Mouse (Mus musculus): ENCODE data around the gene Krtap28-10. TPM values are rescaled to one million over a fixed set of nuclear protein-coding genes. Genes with fewer than 3 reads are reported as not detected.
A peak's percentile ranks its signal among the peaks of the same experiment; 100 is the strongest.

Krtap28-10 gene
- not detected in 2 replicates for polyA plus RNA-seq (2012; rRNA removed)

- no peaks in the 10 kb centered on the region for H3K27me3 ChIP-seq (replicated peaks; ENCODE audit: control insufficient read depth, insufficient read depth, low read length)
- no peak for TF ChIP-seq POLR2A (IDR thresholded peaks at IDR 0.05; ENCODE audit: low read depth, low read length)
- no peak for TF ChIP-seq CTCF (conservative IDR thresholded peaks at IDR 0.05; ENCODE audit: insufficient read depth, insufficient read length, low read depth, low read length)
- H3K27ac ChIP-seq (ENCODE audit: insufficient read depth, low read depth, low read length), result no peak within 1 kb of the TSS
- H3K4me3 ChIP-seq (ENCODE audit: insufficient read depth, low read depth, low read length), result no peak within 1 kb of the TSS
- no peak for DNase-seq
- WGBS, result 89% methylated on average over 2 of the region's 2 CpGs
- H3K36me3 ChIP-seq (ENCODE audit: control insufficient read depth, insufficient read depth, low read length), result no peaks in the 10 kb centered on the region
- peaks cover 4% of the 10 kb centered on the region; the same call in 1 of the 2 replicates for H3K4me1 ChIP-seq (ENCODE audit: control insufficient read depth, insufficient read depth, low read length)
Measured at GRCm38 (mm10) chr1:83042380-83042779, at the start of gene Krtap28-10. Krtap28-10 (minus strand) TSS chr1:83042480.

GRCm38 (mm10) chr1:83091268-83091667, 49.0 kb upstream of the Krtap28-10 start:
- WGBS, result 73% methylated on average over 3 of the region's 3 CpGs
- H3K4me3 ChIP-seq (ENCODE audit: insufficient read depth, low read depth, low read length), result no peak overlapping the region

GRCm38 (mm10) chr1:83084790-83085189, 42.5 kb upstream of the Krtap28-10 start:
- 47% methylated on average over 2 of the region's 2 CpGs for WGBS
- Histone ChIP-seq H3K4me3 (ENCODE audit: insufficient read depth, low read depth, low read length) (no peak overlapping the region), H3K4me1 (ENCODE audit: control insufficient read depth, insufficient read depth, low read length) (peaks cover 5% of the 10 kb centered on the region; the same call in 1 of the 2 replicates), H3K27me3 (replicated peaks; ENCODE audit: control insufficient read depth, insufficient read depth, low read length) (no peaks in the 10 kb centered on the region), H3K27ac (ENCODE audit: insufficient read depth, low read depth, low read length) (no peak overlapping the region), H3K36me3 (ENCODE audit: control insufficient read depth, insufficient read depth, low read length) (no peaks in the 10 kb centered on the region)
- DNase-seq, result peak; percentile 15
- TF ChIP-seq CTCF (conservative IDR thresholded peaks at IDR 0.05; ENCODE audit: insufficient read depth, insufficient read length, low read depth, low read length) (no peak), POLR2A (IDR thresholded peaks at IDR 0.05; ENCODE audit: low read depth, low read length) (no peak)

More at GRCm38 (mm10) chr1:83091268-83091667, 49.0 kb upstream of the Krtap28-10 start:
- no peaks in the 10 kb centered on the region for H3K4me1 ChIP-seq (ENCODE audit: control insufficient read depth, insufficient read depth, low read length)
- H3K36me3 ChIP-seq (ENCODE audit: control insufficient read depth, insufficient read depth, low read length), result no peaks in the 10 kb centered on the region
- no peaks in the 10 kb centered on the region for H3K27me3 ChIP-seq (replicated peaks; ENCODE audit: control insufficient read depth, insufficient read depth, low read length)
- TF ChIP-seq CTCF (conservative IDR thresholded peaks at IDR 0.05; ENCODE audit: insufficient read depth, insufficient read length, low read depth, low read length), result no peak
- no peak for TF ChIP-seq POLR2A (IDR thresholded peaks at IDR 0.05; ENCODE audit: low read depth, low read length)
- H3K27ac ChIP-seq (ENCODE audit: insufficient read depth, low read depth, low read length), result no peak overlapping the region
- no peak for DNase-seq

- TF ChIP-seq POLR2A (IDR thresholded peaks at IDR 0.05; ENCODE audit: low read depth, low read length) (no peak), CTCF (conservative IDR thresholded peaks at IDR 0.05; ENCODE audit: insufficient read depth, insufficient read length, low read depth, low read length) (no peak)
Measured at GRCm38 (mm10) chr1:83077016-83077415, 34.7 kb upstream of the Krtap28-10 start.

GRCm38 (mm10) chr1:83076190-83076917, 34.1 kb upstream of the Krtap28-10 start:
- DNase-seq, result peak; percentile 41
- no peak overlapping the region for H3K4me3 ChIP-seq (ENCODE audit: insufficient read depth, low read depth, low read length)
- WGBS, result 51% methylated on average over 11 of the region's 11 CpGs
- H3K27ac ChIP-seq (ENCODE audit: insufficient read depth, low read depth, low read length), result no peak overlapping the region
- TF ChIP-seq CTCF (conservative IDR thresholded peaks at IDR 0.05; ENCODE audit: insufficient read depth, insufficient read length, low read depth, low read length) (peak; percentile 42; the same call in 1 of the 2 replicates), POLR2A (IDR thresholded peaks at IDR 0.05; ENCODE audit: low read depth, low read length) (no peak)
- H3K36me3 ChIP-seq (ENCODE audit: control insufficient read depth, insufficient read depth, low read length), result no peaks in the 10 kb centered on the region
- H3K27me3 ChIP-seq (replicated peaks; ENCODE audit: control insufficient read depth, insufficient read depth, low read length), result no peaks in the 10 kb centered on the region
- H3K4me1 ChIP-seq (ENCODE audit: control insufficient read depth, insufficient read depth, low read length), result no peaks in the 10 kb centered on the region

More at GRCm38 (mm10) chr1:83077016-83077415, 34.7 kb upstream of the Krtap28-10 start:
- WGBS, result 73% methylated on average over 6 of the region's 6 CpGs
- Histone ChIP-seq H3K4me1 (ENCODE audit: control insufficient read depth, insufficient read depth, low read length) (no peaks in the 10 kb centered on the region), H3K36me3 (ENCODE audit: control insufficient read depth, insufficient read depth, low read length) (no peaks in the 10 kb centered on the region), H3K27me3 (replicated peaks; ENCODE audit: control insufficient read depth, insufficient read depth, low read length) (no peaks in the 10 kb centered on the region), H3K4me3 (ENCODE audit: insufficient read depth, low read depth, low read length) (no peak overlapping the region), H3K27ac (ENCODE audit: insufficient read depth, low read depth, low read length) (no peak overlapping the region)
- DNase-seq, result no peak

- TF ChIP-seq POLR2A (IDR thresholded peaks at IDR 0.05; ENCODE audit: low read depth, low read length) (no peak), CTCF (conservative IDR thresholded peaks at IDR 0.05; ENCODE audit: insufficient read depth, insufficient read length, low read depth, low read length) (no peak)
- Histone ChIP-seq H3K27me3 (replicated peaks; ENCODE audit: control insufficient read depth, insufficient read depth, low read length) (no peaks in the 10 kb centered on the region), H3K36me3 (ENCODE audit: control insufficient read depth, insufficient read depth, low read length) (no peaks in the 10 kb centered on the region), H3K4me1 (ENCODE audit: control insufficient read depth, insufficient read depth, low read length) (no peaks in the 10 kb centered on the region), H3K27ac (ENCODE audit: insufficient read depth, low read depth, low read length) (no peak overlapping the region), H3K4me3 (ENCODE audit: insufficient read depth, low read depth, low read length) (no peak overlapping the region)
- WGBS, result 39% methylated on average over 15 of the region's 15 CpGs
- no peak for DNase-seq
Measured at GRCm38 (mm10) chr1:83075526-83076189, 33.4 kb upstream of the Krtap28-10 start.

GRCm38 (mm10) chr1:83067205-83067604, 24.9 kb upstream of the Krtap28-10 start:
- DNase-seq, result no peak
- TF ChIP-seq POLR2A (IDR thresholded peaks at IDR 0.05; ENCODE audit: low read depth, low read length) (no peak), CTCF (conservative IDR thresholded peaks at IDR 0.05; ENCODE audit: insufficient read depth, insufficient read length, low read depth, low read length) (no peak)
- WGBS, result 73% methylated on average over 10 of the region's 10 CpGs

More at GRCm38 (mm10) chr1:83067205-83067604, 24.9 kb upstream of the Krtap28-10 start:
- H3K27me3 ChIP-seq (replicated peaks; ENCODE audit: control insufficient read depth, insufficient read depth, low read length), result no peaks in the 10 kb centered on the region; the same call in 1 of the 2 replicates
- no peaks in the 10 kb centered on the region for H3K36me3 ChIP-seq (ENCODE audit: control insufficient read depth, insufficient read depth, low read length)
- no peak overlapping the region for H3K4me3 ChIP-seq (ENCODE audit: insufficient read depth, low read depth, low read length)
- H3K27ac ChIP-seq (ENCODE audit: insufficient read depth, low read depth, low read length), result no peak overlapping the region
- H3K4me1 ChIP-seq (ENCODE audit: control insufficient read depth, insufficient read depth, low read length), result no peaks in the 10 kb centered on the region

Measured in kidney, adult 2 months (tissue).